Mouse (Mus musculus): Measurements from ENCODE around the gene Brix1.
"Not testable (repeated sequence)": the region's sequence is repeated elsewhere in the genome, so short reads cannot be mapped to it uniquely, and the experiment has no call there.

Brix1 gene

DNA sequence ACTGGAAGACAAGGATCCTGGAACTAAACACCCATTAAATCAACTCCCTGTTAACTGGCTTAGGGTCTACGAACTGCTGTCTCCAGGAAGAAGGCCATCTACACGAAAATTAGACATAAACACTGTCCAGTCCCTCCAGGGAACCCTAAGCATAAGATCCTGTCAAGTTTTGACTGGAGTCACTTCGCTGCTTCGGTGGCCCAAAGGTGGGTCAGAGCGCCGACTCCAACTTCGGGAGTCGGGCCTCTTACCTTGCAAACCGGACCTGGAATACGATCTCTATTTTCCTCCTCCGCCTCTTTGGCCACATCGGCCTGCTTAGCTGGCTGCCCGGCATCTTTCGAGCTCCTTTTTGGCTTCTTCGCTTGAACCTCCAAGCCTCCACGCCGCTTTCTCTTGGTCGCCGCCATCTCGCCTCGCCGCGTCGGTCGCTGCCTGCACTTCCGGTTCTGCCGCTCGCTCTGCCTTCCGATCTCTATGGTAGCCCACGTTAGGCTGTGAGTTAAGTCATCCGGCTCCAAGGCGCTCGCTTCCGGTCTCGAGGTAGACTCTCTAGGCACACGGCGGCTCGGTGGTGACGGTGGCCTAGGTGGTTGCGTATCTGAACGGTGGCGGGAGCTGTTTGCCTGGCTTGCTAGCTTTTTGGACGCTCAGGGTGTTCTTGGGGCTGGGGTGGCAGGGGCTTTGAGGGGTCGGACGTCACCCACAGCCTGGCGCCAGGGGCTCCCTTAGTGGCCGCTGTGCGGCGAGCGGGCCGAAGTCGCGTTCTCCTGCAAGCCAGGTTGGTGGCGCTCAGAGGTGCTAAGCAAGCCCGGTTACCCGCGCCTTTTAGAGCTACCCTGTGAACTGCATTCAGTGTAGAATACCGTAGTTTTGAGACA is at the start of gene Brix1, which contains the start of gene Rad1:
Gene Brix1 (minus strand): TSS at position 464 of the 881 bp plus-strand sequence.
Gene Rad1 (plus strand): TSS at position 535 of the 881 bp plus-strand sequence.
- DNase-seq = peak; percentile 97

DNA sequence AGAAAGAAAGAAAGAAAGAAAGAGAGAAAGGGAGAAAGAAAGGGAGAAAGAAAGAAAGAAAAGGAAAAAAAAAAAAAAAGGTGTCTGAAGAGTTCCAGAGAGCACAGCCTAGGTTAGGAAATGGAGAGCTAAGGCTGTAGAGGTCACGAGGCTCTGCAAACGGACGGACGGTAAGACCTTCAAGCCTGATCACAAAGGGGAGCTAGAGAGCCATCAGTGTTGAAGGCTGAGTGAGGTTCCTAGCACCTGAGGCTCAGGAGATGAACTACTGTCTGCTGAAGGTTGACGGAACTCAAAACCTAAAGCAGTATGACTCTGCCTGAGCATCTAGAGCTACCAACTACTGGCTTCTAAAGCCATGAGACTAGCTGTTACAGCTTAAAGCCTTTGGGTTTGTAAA is 48.8 kb upstream of the Brix1 start:
- no peak for DNase-seq

DNA sequence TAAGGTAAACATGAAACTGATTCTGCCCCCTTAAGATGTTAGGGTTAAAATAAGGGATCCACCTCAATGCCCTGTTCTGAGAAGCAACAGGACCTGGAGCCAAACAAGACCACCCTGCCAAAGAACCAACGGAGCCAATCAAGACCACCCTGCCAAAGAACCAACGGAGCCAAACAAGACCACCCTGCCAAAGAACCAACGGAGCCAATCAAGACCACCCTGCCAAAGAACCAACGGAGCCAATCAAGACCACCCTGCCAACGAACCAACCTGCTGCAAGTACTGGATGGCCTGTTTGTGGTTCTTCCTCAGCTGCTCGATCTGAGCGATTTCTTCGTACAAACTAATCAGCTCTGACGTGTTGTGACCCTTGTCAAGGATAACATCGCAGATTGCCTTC is 47.6 kb upstream of the Brix1 start:
- DNase-seq = not testable (repeated sequence)

- DNase-seq = no peak
Measured at GRCm38 (mm10) chr15:10531352-10531751, 45.6 kb upstream of the Brix1 start.

- no peak for DNase-seq
Measured at GRCm38 (mm10) chr15:10525896-10526295, 40.1 kb upstream of the Brix1 start.

DNA sequence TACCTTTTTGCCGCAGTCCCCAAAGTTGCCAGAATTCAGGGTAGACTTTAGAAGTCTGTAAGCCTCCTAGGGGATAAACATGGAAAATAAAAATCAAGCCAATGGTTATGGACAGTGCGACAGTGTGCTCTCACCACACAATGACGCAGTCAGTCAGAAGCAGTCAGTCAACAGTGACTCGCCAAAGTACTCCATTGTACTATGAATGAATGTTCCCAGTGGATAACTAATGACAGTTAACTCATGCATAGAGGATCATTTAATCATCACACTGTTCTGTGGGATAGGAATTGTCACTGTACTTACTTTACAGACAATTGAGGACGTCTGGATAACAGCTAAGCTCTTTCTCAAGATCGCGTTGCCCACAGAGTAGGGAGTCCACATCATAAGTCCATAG is 29.4 kb upstream of the Brix1 start:
- no peak for DNase-seq

- no peak for DNase-seq
Measured at GRCm38 (mm10) chr15:10506099-10506498, 20.4 kb upstream of the Brix1 start.

DNA sequence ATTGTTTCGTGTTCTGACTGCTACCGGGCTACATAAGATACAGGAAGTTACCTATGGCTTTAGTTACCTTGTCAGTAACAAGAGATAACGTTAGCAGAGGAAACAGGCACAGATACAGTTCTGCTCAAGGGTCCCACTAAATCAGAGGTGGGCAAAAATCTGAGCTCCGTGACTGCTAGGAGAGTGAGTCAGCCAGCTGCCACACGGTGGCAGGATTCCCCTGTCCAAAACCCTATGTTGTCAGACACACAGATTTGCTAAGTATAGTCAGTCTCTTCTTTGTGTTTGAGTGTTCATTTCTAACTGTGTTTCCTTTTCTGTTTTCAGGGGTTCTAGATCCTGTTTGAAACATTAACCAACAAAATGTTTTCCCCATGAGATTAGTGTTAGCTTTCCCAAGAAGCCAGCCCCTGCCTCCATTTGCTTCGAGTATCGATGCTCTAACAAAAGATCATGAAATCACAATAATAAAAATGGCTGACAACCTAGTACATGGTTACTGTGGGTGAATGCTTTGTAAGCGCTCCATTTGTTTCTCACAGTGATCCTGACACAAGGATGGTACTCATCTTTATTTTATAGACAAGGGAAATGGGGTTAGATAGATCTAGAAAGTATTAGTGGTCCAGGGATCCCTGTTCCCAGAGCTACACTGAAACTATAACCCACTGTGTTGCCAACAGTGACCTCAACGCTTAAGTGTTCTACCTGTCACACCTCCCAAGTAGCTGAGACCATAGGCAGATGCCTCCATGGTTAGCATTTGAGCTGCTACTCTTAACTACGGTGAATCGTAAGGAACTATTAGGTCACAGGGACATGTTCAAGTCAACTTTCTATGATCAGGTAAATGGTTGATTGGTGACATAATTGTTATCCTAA is 15.3 kb upstream of the Brix1 start:
- DNase-seq = peak; percentile 51

GRCm38 (mm10) chr15:10500035-10500434 is 14.3 kb upstream of the Brix1 start:
- no peak for DNase-seq

DNA sequence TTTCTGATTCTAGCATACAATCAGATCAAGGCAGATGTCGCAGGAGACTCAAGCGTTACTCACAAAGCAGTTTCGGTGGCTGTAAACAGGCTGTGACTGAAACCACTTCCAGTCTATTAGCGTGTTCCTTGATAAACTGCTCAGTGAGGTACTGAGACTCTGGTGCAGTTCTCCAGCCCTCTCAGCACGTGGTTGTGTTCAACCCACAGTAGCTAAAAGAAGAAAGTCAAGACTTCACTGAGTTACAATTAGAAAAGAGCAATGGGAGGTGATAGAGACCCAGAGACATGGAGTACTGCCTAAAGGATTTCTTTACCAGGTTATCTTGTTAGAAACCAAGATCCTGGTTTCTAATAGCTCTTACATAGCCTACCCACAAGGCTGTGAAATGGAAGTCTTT is 13.8 kb upstream of the Brix1 start:
- DNase-seq = no peak

DNA sequence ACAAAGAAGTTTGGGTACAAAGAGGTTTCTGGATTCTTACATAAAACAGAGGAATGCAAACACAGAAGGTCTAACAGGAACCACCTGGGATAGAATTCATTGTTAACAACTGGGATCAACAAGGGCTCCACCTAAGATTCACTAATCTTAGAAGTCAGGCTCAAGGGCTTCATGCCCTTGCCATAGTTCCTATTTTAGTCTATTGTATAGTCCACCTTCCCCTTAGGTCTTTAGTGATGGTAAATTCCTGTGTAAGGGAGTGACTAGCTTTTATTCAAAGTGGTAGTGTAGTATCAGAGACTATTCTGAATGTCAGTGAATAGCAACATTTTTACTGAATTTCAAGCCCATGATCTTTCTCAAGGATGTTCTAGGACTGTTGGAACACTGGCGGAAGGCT is 10.9 kb upstream of the Brix1 start:
- DNase-seq = not testable (repeated sequence)

- no peak for DNase-seq
Measured at GRCm38 (mm10) chr15:10495944-10496343, 10.2 kb upstream of the Brix1 start.

DNA sequence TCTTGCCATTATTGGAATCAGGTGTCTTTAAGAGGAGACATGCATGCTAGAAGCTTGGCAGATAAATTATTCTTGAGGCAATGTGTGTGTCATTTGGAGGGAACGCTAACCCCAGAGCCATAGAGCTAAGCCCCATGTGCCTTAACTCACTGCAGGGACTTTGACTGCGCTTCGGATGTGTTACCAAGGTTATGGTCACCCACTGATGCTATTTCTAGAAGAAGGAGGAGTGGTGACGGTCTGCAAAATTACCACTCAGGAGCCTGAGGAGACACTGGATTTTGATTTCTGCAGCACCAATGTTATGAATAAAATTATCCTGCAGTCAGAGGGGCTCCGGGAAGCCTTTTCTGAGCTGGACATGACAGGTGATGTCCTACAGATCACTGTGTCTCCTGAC is 4.4 kb upstream of the Brix1 start:
- DNase-seq = peak; percentile 26

- no peak for DNase-seq
Measured at GRCm38 (mm10) chr15:10487246-10487645, 1.5 kb upstream of the Brix1 start.

- no peak for DNase-seq
Measured at GRCm38 (mm10) chr15:10486365-10486839, 655 bp upstream of the Brix1 start.

DNA sequence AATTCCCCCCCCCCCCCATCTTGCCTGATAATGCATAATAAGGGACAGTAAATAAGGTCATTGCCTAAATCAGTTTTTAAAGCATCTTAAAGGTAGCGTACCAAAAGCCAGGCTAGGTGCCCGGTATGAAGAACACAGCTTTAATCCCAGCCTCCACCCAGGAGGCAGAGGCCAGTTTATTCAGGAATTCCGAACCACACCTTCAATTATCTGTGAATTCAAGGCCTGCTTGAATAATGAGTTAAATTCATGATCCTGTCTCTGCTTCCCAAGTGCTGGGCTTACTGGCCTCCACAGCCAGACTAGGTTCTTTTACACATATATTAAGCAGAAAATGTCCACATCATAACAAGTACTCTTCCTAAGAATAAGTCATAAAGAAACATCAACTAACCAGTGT is 14.8 kb downstream of the Brix1 start:
- no peak for DNase-seq

GRCm38 (mm10) chr15:10470151-10470831 is 15.5 kb downstream of the Brix1 start, which contains the start of gene Dnajc21:
Gene Dnajc21 (minus strand): TSS chr15:10470516.
- DNase-seq = peak; percentile 79

GRCm38 (mm10) chr15:10469641-10470150 is 16.1 kb downstream of the Brix1 start:
- DNase-seq = peak; percentile 28

DNA sequence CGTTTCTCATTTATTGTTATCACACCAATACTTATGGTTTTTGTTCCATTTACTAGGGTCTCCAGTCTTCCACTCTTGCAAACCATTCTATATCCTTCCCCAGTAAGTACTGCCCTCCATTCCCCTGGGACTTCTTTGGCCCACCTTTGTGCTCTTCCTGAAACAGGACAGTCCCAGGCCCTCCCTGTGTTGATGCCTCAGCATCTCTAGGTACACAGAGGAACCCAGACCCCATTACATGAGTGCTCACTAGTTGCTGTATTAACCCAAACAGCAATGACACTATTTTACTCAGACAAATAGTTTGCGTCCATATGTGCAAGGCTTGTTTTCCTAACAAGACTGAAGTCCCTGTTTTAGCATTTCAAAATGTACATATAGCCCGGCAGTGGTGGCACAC is 17.0 kb downstream of the Brix1 start:
- DNase-seq = no peak

DNA sequence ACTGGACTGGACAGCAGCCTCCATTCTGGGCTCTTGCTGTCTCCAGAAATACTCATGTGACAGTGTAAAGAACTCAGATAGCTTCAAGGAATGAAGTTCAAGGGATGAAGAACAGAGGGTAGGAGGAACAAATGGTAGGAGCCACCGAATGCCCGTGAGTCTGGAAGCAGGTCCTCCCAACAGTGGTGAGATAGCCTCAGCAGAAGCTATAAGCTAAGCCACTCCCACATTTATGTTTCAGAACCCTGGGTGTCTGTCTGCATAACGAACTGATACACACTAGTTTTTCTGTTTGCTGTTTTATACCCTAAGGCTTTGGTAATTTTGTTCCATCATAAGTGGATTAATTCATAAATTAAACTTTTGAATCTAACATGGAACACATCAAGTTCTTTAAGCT is 21.1 kb downstream of the Brix1 start:
- DNase-seq = no peak

- DNase-seq = peak; percentile 54
Measured at GRCm38 (mm10) chr15:10463555-10463954, 22.2 kb downstream of the Brix1 start.

DNA sequence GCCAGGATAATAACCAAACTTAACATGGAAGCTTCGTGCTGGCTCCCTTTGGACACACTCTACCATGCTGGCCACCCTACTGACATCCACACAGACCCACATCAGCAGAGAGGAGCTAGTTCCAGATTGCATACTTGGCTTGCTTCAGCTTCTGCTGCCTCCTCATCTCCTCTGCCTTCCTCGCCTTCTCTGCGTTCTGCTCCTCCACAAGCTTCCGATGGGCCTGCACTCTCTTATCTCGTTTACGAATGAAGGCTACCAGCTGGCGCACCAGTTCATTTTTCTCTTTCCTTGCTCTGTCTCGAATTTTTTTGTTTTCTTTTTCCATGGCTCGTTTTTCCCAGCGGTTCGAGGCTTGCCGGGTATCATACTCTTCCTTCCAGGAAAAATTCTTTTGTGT is 24.8 kb downstream of the Brix1 start:
- peak; percentile 39 for DNase-seq

DNA sequence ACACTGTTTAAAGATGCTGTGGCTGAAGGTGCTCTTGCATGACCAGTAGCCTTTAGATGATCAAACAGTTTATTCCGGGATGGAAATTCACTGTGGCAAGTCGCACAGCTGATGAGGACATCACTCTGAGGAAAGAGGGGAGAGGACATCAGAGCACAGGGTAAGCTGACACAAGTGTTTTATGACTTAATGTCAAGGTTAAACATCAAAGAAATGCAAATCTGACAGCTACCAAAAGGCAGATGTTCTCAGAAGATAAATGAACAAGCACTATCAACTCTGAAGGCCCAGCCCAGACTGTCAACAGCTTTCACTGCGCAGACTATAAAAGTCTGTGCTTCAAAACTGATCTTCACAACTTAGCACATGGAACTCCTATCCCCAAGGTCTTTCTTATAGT is 38.6 kb downstream of the Brix1 start:
- no peak for DNase-seq
